27 mouse cellular contexts compared by ENCODE assay signal in genomic region chr9:110642812-110643524, GRCm38 (mm10). TPM values are rescaled to one million over a fixed set of nuclear protein-coding genes. Genes with fewer than 3 reads are reported as not detected.
DNase-seq lines count a peak whose midpoint lies in the region; ATAC-seq and TF ChIP-seq lines count a peak whose summit lies in the region.
"Had no signal": no experiment of that assay in that cellular context is flagged by ENCODE, and none has a peak within 500 bp of the region (broad histone marks: within the 10 kb centered on the region; RNA-seq: fewer than 3 reads in every experiment).

No protein-coding gene starts in this region.

- no peak for TF ChIP-seq CTCF in bone marrow, adult 2 months (IDR thresholded peaks at IDR 0.05; ENCODE audit: control insufficient read depth, insufficient read depth, low read length)

- H3K36me3 ChIP-seq in heart, embryonic 10.5 days: peaks cover 1% of the 10 kb centered on the region; the same call in 1 of the 2 replicates
- peaks cover 3% of the 10 kb centered on the region for H3K36me3 ChIP-seq in kidney, embryonic 14.5 days (ENCODE audit: control insufficient read depth, insufficient read depth, low read length)
- H3K36me3 ChIP-seq: heart, embryonic 15.5 days; limb, embryonic 10.5 days; limb, embryonic 15.5 days had no signal

- no peak overlapping the region for H3K9ac ChIP-seq in kidney, embryonic 14.5 days (ENCODE audit: low read depth, low read length)
- H3K9ac ChIP-seq: forebrain, embryonic 13.5 days; heart, embryonic 15.5 days; hindbrain, embryonic 13.5 days; limb, embryonic 15.5 days; liver, embryonic 14.5 days; lung, embryonic 14.5 days; neural tube, embryonic 15.5 days had no signal

- no peak for DNase-seq in heart, embryonic 10.5 days (ENCODE audit: low spot score)
- DNase-seq in heart, adult 9 months (ENCODE audit: low spot score in 2 of 2): no peak
- DNase-seq in kidney, postnatal 14 days: peak; percentile 49
- no peak for DNase-seq in cerebellum, postnatal 25 days
- no peak for DNase-seq in right cerebral cortex, postnatal 14 days
- DNase-seq: adrenal gland, postnatal 10 days; cerebellum, adult 18-20 months; cerebellum, postnatal 10 days; gastrocnemius, postnatal 10 days; layer of hippocampus, postnatal 36 days; lung, embryonic 14.5 days; midbrain, embryonic 14.5 days; retina, postnatal 1 day; right cerebral cortex, postnatal 25 days; spleen, adult 18-20 months; thymus, postnatal 14 days had no signal

- no peak for TF ChIP-seq POLR2A in bone marrow, adult 2 months (IDR thresholded peaks at IDR 0.05; ENCODE audit: borderline replicate concordance, control insufficient read depth, low read depth, low read length)

- ATAC-seq in kidney, embryonic 14.5 days (ENCODE audit: low FRiP score, low TSS enrichment): peak; percentile 53; the same call in 1 of the 2 replicates
- ATAC-seq: forebrain, embryonic 13.5 days; intestine, embryonic 16.5 days had no signal

- H3K9me3 ChIP-seq in heart, embryonic 10.5 days: no peaks in the 10 kb centered on the region
- no peaks in the 10 kb centered on the region for H3K9me3 ChIP-seq in kidney, embryonic 14.5 days (ENCODE audit: control insufficient read depth, low read length)
- H3K9me3 ChIP-seq: forebrain, embryonic 13.5 days; heart, embryonic 15.5 days; hindbrain, embryonic 13.5 days; limb, embryonic 10.5 days; limb, embryonic 15.5 days; neural tube, embryonic 15.5 days had no signal

- H3K27me3 ChIP-seq in heart, embryonic 10.5 days (ENCODE audit: insufficient read depth, poor library complexity, severe bottlenecking): peaks cover 12% of the 10 kb centered on the region
- no peaks in the 10 kb centered on the region for H3K27me3 ChIP-seq in kidney, embryonic 14.5 days (ENCODE audit: control insufficient read depth, insufficient read depth, low read length)
- H3K27me3 ChIP-seq: CH12.LX; forebrain, embryonic 13.5 days; heart, embryonic 15.5 days; hindbrain, embryonic 13.5 days; limb, embryonic 15.5 days; neural tube, embryonic 15.5 days had no signal

- peaks cover 24% of the 10 kb centered on the region for H3K4me1 ChIP-seq in heart, embryonic 10.5 days
- H3K4me1 ChIP-seq in bone marrow, adult 2 months (ENCODE audit: control insufficient read depth, insufficient read depth, low read length): peaks cover 8% of the 10 kb centered on the region; the same call in 1 of the 2 replicates
- peaks cover 16% of the 10 kb centered on the region; the same call in 1 of the 2 replicates for H3K4me1 ChIP-seq in kidney, embryonic 14.5 days (ENCODE audit: control insufficient read depth, insufficient read depth, low read length)
- H3K4me1 ChIP-seq: forebrain, embryonic 13.5 days; limb, embryonic 15.5 days; neural tube, embryonic 15.5 days had no signal

- H3K27ac ChIP-seq in heart, embryonic 10.5 days: peak overlapping the region; percentile 31; the same call in 1 of the 2 replicates
- H3K27ac ChIP-seq in bone marrow, adult 2 months (ENCODE audit: control insufficient read depth, insufficient read depth, low read depth, low read length, poor library complexity): no peak overlapping the region
- H3K27ac ChIP-seq in kidney, embryonic 14.5 days (ENCODE audit: low read depth, low read length): peak overlapping the region; percentile 59; the same call in 1 of the 2 replicates
- H3K27ac ChIP-seq: forebrain, embryonic 13.5 days; heart, embryonic 15.5 days; hindbrain, embryonic 13.5 days; limb, embryonic 10.5 days; limb, embryonic 15.5 days; liver, embryonic 14.5 days; neural tube, embryonic 15.5 days had no signal

- no peak overlapping the region for H3K4me2 ChIP-seq in kidney, embryonic 14.5 days (replicated peaks; ENCODE audit: low read depth, low read length)
- H3K4me2 ChIP-seq: forebrain, embryonic 13.5 days; heart, embryonic 15.5 days; hindbrain, embryonic 13.5 days; limb, embryonic 15.5 days; lung, embryonic 14.5 days; neural tube, embryonic 15.5 days had no signal

- 56% methylated on average over 5 of the region's 5 CpGs for WGBS in heart, embryonic 10.5 days
- 60% methylated on average over 5 of the region's 5 CpGs for WGBS in bone marrow, adult 2 months
- WGBS in kidney, embryonic 14.5 days: 14% methylated on average over 5 of the region's 5 CpGs

- no peak overlapping the region; the same call in 1 of the 2 replicates for H3K4me3 ChIP-seq in heart, embryonic 10.5 days
- H3K4me3 ChIP-seq in bone marrow, adult 2 months (replicated peaks; ENCODE audit: control insufficient read depth, low read depth, low read length): peak overlapping the region; percentile 31
- H3K4me3 ChIP-seq in kidney, embryonic 14.5 days (ENCODE audit: low read length): no peak overlapping the region
- H3K4me3 ChIP-seq: forebrain, embryonic 13.5 days; heart, embryonic 15.5 days; hindbrain, embryonic 13.5 days; limb, embryonic 10.5 days; limb, embryonic 15.5 days; neural tube, embryonic 15.5 days had no signal

RNA-seq across cellular contexts. Expression of gene Nbeal2, which starts 11.0 kb away (rescaled TPM):
- polyA plus RNA-seq in heart, embryonic 10.5 days (2016; fragmentation: Nextera tagmentation; extraction: Ambion mirVana): 2.4 and 3.1 TPM in 2 replicates
- 46.2 and 119 TPM in 2 replicates for polyA plus RNA-seq in bone marrow, adult 2 months (2011; ENCODE audit: insufficient read depth, insufficient read length, low replicate concordance, missing spikeins)
- polyA plus RNA-seq in kidney, embryonic 14.5 days (2014; fragmentation: Nextera tagmentation; extraction: Ambion mirVana): 2.6 and 4.8 TPM in 2 replicates

RNA-seq across cellular contexts. Expression of gene Ccdc12, which starts 13.3 kb away (rescaled TPM):
- polyA plus RNA-seq in heart, embryonic 10.5 days (2016; fragmentation: Nextera tagmentation; extraction: Ambion mirVana): 159 and 189 TPM in 2 replicates
- polyA plus RNA-seq in bone marrow, adult 2 months (2011; ENCODE audit: insufficient read depth, insufficient read length, low replicate concordance, missing spikeins): 90.8 and 168 TPM in 2 replicates
- polyA plus RNA-seq in kidney, embryonic 14.5 days (2014; fragmentation: Nextera tagmentation; extraction: Ambion mirVana): 160 and 193 TPM in 2 replicates

RNA-seq across cellular contexts. Expression of gene Nradd, which starts 18.7 kb away (rescaled TPM):
- 28.5 and 32.3 TPM in 2 replicates for polyA plus RNA-seq in heart, embryonic 10.5 days (2016; fragmentation: Nextera tagmentation; extraction: Ambion mirVana)
- 13.3 and 23.7 TPM in 2 replicates for polyA plus RNA-seq in bone marrow, adult 2 months (2011; ENCODE audit: insufficient read depth, insufficient read length, low replicate concordance, missing spikeins)
- 23.6 and 64.4 TPM in 2 replicates for polyA plus RNA-seq in kidney, embryonic 14.5 days (2014; fragmentation: Nextera tagmentation; extraction: Ambion mirVana)
